Comparison of ENCODE assay signal across 18 mouse cellular contexts in genomic region chr12:12428886-12429285, GRCm38 (mm10).
A peak's percentile ranks its signal among the peaks of the same experiment; 100 is the strongest.
DNase-seq lines count a peak whose midpoint lies in the region; ATAC-seq and TF ChIP-seq lines count a peak whose summit lies in the region.
"Had no signal": no experiment of that assay in that cellular context is flagged by ENCODE, and none has a peak within 500 bp of the region (broad histone marks: within the 10 kb centered on the region; RNA-seq: fewer than 3 reads in every experiment).

No protein-coding gene starts in this region.

- no peak for TF ChIP-seq CTCF in MEL (IDR thresholded peaks at IDR 0.05 in 2 of 3, conservative IDR thresholded peaks at IDR 0.05 in 1 of 3; ENCODE audit: control insufficient read depth in 1 of 3, insufficient read depth in 1 of 3, low read depth in 2 of 3, low read length in 3 of 3, poor library complexity in 1 of 3, severe bottlenecking in 1 of 3)

- ATAC-seq in heart, embryonic 12.5 days (ENCODE audit: insufficient number of reproducible peaks, low FRiP score), result peak; percentile 89
- ATAC-seq in erythroblast, adult 5-6 weeks (replicated peaks; ENCODE audit: low FRiP score, poor library complexity, severe bottlenecking), result peak; percentile 94
- ATAC-seq in liver, embryonic 16.5 days (ENCODE audit: low read depth), result peak; percentile 96
- ATAC-seq in hindbrain, embryonic 11.5 days (ENCODE audit: low FRiP score), result no peak
- ATAC-seq: inflammation-experienced regulatory T-cells, adult 6 months; lung, postnatal 0 days had no signal

- H3K36me3 ChIP-seq in heart, embryonic 12.5 days, result no peaks in the 10 kb centered on the region
- H3K36me3 ChIP-seq in MEL (ENCODE audit: control insufficient read depth in 1 of 2, insufficient read depth in 2 of 2, low read length in 2 of 2), result no peaks in the 10 kb centered on the region
- H3K36me3 ChIP-seq in liver, embryonic 16.5 days (ENCODE audit: control insufficient read depth, insufficient read depth), result no peaks in the 10 kb centered on the region
- no peaks in the 10 kb centered on the region for H3K36me3 ChIP-seq in hindbrain, embryonic 11.5 days (ENCODE audit: control insufficient read depth, insufficient read depth, low read length)
- H3K36me3 ChIP-seq: heart, embryonic 15.5 days; hindbrain, embryonic 12.5 days; limb, embryonic 13.5 days; midbrain, embryonic 12.5 days had no signal

- TF ChIP-seq RAD21 in MEL (IDR thresholded peaks at IDR 0.05; ENCODE audit: low read depth, low read length), result no peak

- H3K27me3 ChIP-seq in heart, embryonic 12.5 days (replicated peaks), result no peaks in the 10 kb centered on the region
- no peaks in the 10 kb centered on the region; a peak in 3 of 4 replicates for H3K27me3 ChIP-seq in MEL (ENCODE audit: control insufficient read depth in 1 of 2, insufficient read depth in 2 of 2, low read length in 2 of 2)
- no peaks in the 10 kb centered on the region for H3K27me3 ChIP-seq in liver, embryonic 16.5 days (ENCODE audit: control insufficient read depth, insufficient read depth, low read depth, low read length)
- H3K27me3 ChIP-seq in hindbrain, embryonic 11.5 days (ENCODE audit: control insufficient read depth, insufficient read depth, low read length), result no peaks in the 10 kb centered on the region
- H3K27me3 ChIP-seq: heart, embryonic 15.5 days; hindbrain, embryonic 12.5 days; limb, embryonic 13.5 days; midbrain, embryonic 12.5 days had no signal

- no peak overlapping the region for H3K4me3 ChIP-seq in heart, embryonic 12.5 days
- H3K4me3 ChIP-seq in MEL (ENCODE audit: control insufficient read depth in 1 of 2, insufficient read depth in 1 of 2, low read depth in 2 of 2, low read length in 2 of 2), result no peak overlapping the region
- no peak overlapping the region for H3K4me3 ChIP-seq in liver, embryonic 16.5 days (ENCODE audit: low read depth, low read length)
- no peak overlapping the region for H3K4me3 ChIP-seq in hindbrain, embryonic 11.5 days (ENCODE audit: low read depth, low read length)
- H3K4me3 ChIP-seq: heart, embryonic 15.5 days; hindbrain, embryonic 12.5 days; limb, embryonic 13.5 days; midbrain, embryonic 12.5 days had no signal

- no peak for DNase-seq in heart, postnatal 4 days
- peak; percentile 24 for DNase-seq in MEL (ENCODE audit: low read depth, low spot score)
- no peak for DNase-seq in hindbrain, embryonic 11.5 days (ENCODE audit: low spot score)
- DNase-seq in left cerebral cortex, adult 18-20 months (ENCODE audit: low spot score in 2 of 2), result no peak
- no peak for DNase-seq in adrenal gland, postnatal 25 days
- DNase-seq: adrenal gland, postnatal 10 days; cerebellum, adult 9-10 months; gastrocnemius, postnatal 36 days had no signal

- no peak for TF ChIP-seq EP300 in MEL (IDR thresholded peaks at IDR 0.05; ENCODE audit: low read depth in 1 of 2, low read length in 2 of 2)

- H3K4me2 ChIP-seq in heart, embryonic 12.5 days, result no peak overlapping the region
- H3K4me2 ChIP-seq in liver, embryonic 16.5 days (ENCODE audit: low read depth, low read length), result 0 out of 2 replicates have a peak overlapping the region, but pooled peaks have one; percentile 2
- no peak overlapping the region for H3K4me2 ChIP-seq in hindbrain, embryonic 11.5 days (replicated peaks; ENCODE audit: low read depth, low read length)
- H3K4me2 ChIP-seq: heart, embryonic 15.5 days; hindbrain, embryonic 12.5 days; limb, embryonic 13.5 days; midbrain, embryonic 12.5 days had no signal

- no peak overlapping the region for H3K27ac ChIP-seq in heart, embryonic 12.5 days (ENCODE audit: poor library complexity, severe bottlenecking)
- H3K27ac ChIP-seq in MEL (ENCODE audit: control insufficient read depth, low read depth, low read length), result no peak overlapping the region
- H3K27ac ChIP-seq in liver, embryonic 16.5 days (ENCODE audit: low read length), result peak overlapping the region; percentile 77
- H3K27ac ChIP-seq in hindbrain, embryonic 11.5 days (ENCODE audit: low read depth, low read length), result no peak overlapping the region
- H3K27ac ChIP-seq: heart, embryonic 15.5 days; hindbrain, embryonic 12.5 days; kidney, postnatal 0 days; limb, embryonic 13.5 days; midbrain, embryonic 12.5 days had no signal

- H3K79me2 ChIP-seq in MEL (ENCODE audit: control insufficient read depth, insufficient read depth, low read length, poor library complexity), result no peaks in the 10 kb centered on the region

- peaks cover 2% of the 10 kb centered on the region; the same call in 1 of the 2 replicates for H3K4me1 ChIP-seq in heart, embryonic 12.5 days (replicated peaks)
- no peaks in the 10 kb centered on the region for H3K4me1 ChIP-seq in MEL (ENCODE audit: control insufficient read depth in 1 of 2, insufficient read depth in 2 of 2, low read length in 2 of 2)
- H3K4me1 ChIP-seq in liver, embryonic 16.5 days (ENCODE audit: control insufficient read depth, low read depth, low read length), result peaks cover 27% of the 10 kb centered on the region
- H3K4me1 ChIP-seq in hindbrain, embryonic 11.5 days (replicated peaks; ENCODE audit: control insufficient read depth, insufficient read depth, low read length), result no peaks in the 10 kb centered on the region
- H3K4me1 ChIP-seq: heart, embryonic 15.5 days; hindbrain, embryonic 12.5 days; limb, embryonic 13.5 days; midbrain, embryonic 12.5 days had no signal

- whole genome bisulfite sequencing in heart, embryonic 12.5 days, result 58% methylated on average over 7 of the region's 7 CpGs
- 27% methylated on average over 7 of the region's 7 CpGs for WGBS in liver, embryonic 16.5 days (ENCODE audit: insufficient replicate concordance)
- 90% methylated on average over 7 of the region's 7 CpGs for WGBS in hindbrain, embryonic 11.5 days

- TF ChIP-seq POLR2A in MEL (IDR thresholded peaks at IDR 0.05; ENCODE audit: control insufficient read depth in 1 of 2, insufficient read depth in 1 of 2, low read depth in 1 of 2, low read length in 2 of 2, poor library complexity in 1 of 2), result no peak

- H3K9me3 ChIP-seq in heart, embryonic 12.5 days (replicated peaks), result no peaks in the 10 kb centered on the region
- no peaks in the 10 kb centered on the region for H3K9me3 ChIP-seq in MEL (replicated peaks; ENCODE audit: insufficient read depth, low read length)
- no peaks in the 10 kb centered on the region for H3K9me3 ChIP-seq in liver, embryonic 16.5 days (replicated peaks; ENCODE audit: control insufficient read depth, low read length)
- H3K9me3 ChIP-seq in hindbrain, embryonic 11.5 days (ENCODE audit: control insufficient read depth, low read length), result no peaks in the 10 kb centered on the region
- H3K9me3 ChIP-seq: heart, embryonic 15.5 days; hindbrain, embryonic 12.5 days; limb, embryonic 13.5 days; midbrain, embryonic 12.5 days had no signal

- no peak overlapping the region for H3K9ac ChIP-seq in heart, embryonic 12.5 days
- no peak overlapping the region for H3K9ac ChIP-seq in MEL (ENCODE audit: control insufficient read depth, low read depth, low read length, poor library complexity, severe bottlenecking)
- no peak overlapping the region for H3K9ac ChIP-seq in liver, embryonic 16.5 days (ENCODE audit: low read depth, low read length)
- no peak overlapping the region for H3K9ac ChIP-seq in hindbrain, embryonic 11.5 days (ENCODE audit: low read depth, low read length)
- H3K9ac ChIP-seq: heart, embryonic 15.5 days; hindbrain, embryonic 12.5 days; limb, embryonic 13.5 days; midbrain, embryonic 12.5 days had no signal

TF ChIP-seq in MEL, 35 proteins besides CTCF, POLR2A, EP300 and RAD21:
- no peak for TF ChIP-seq HCFC1 (IDR thresholded peaks at IDR 0.05; ENCODE audit: low read depth, low read length)
- TF ChIP-seq CHD2 (IDR thresholded peaks at IDR 0.05; ENCODE audit: low read length), result no peak
- no peak for TF ChIP-seq TAL1 (IDR thresholded peaks at IDR 0.05; ENCODE audit: low read length)
- no peak for TF ChIP-seq KAT2A (conservative IDR thresholded peaks at IDR 0.05; ENCODE audit: low read depth, low read length)
